Mouse (Mus musculus) neural tube, embryonic 11.5 days (tissue): Measurements from ENCODE around the gene Fam198a. TPM values are rescaled to one million over a fixed set of nuclear protein-coding genes. Genes with fewer than 3 reads are reported as not detected.
"Not testable (repeated sequence)": the region's sequence is repeated elsewhere in the genome, so short reads cannot be mapped to it uniquely, and the experiment has no call there.

Source experiments
- ATAC-seq: fragments of 200-750 bp; cut with Nextera tagmentation; 2 replicates; pipeline ENCODE4 v1.8.0; 2017; ENCODE audit warnings: moderate number of reproducible peaks, mild to moderate bottlenecking, moderate TSS enrichment, moderate library complexity; ENCODE audit not compliant: insufficient read depth, low FRiP score, low TSS enrichment
- DNase-seq: peaks from one replicate; pipeline ENCODE4 v3.0.0-alpha.2; 2015; ENCODE audit warnings: low spot score
- H3K27ac ChIP-seq: fragments of 300-500 bp; sonication (generic); 2 replicates; pipeline ENCODE4 v1.5.1; 2014; ENCODE audit warnings: low read depth, mild to moderate bottlenecking, low read length
- H3K27me3 ChIP-seq: fragments of 300-500 bp; sonication (generic); 2 replicates; pipeline ENCODE4 v1.6.1; 2014; ENCODE audit warnings: mild to moderate bottlenecking, low read length, mixed read lengths; ENCODE audit not compliant: control insufficient read depth, insufficient read depth
- H3K36me3 ChIP-seq: fragments of 300-500 bp; sonication (generic); 2 replicates; pipeline ENCODE4 v1.6.1; 2014; ENCODE audit warnings: mild to moderate bottlenecking, low read length, moderate library complexity, mixed read lengths; ENCODE audit not compliant: control insufficient read depth, insufficient read depth
- H3K4me1 ChIP-seq: fragments of 300-500 bp; sonication (generic); 2 replicates; pipeline ENCODE4 v1.6.1; 2014; ENCODE audit warnings: low read length, mixed read lengths; ENCODE audit not compliant: control insufficient read depth, insufficient read depth
- H3K4me2 ChIP-seq: fragments of 300-500 bp; sonication (generic); 2 replicates; pipeline ENCODE4 v1.6.1; 2014; ENCODE audit warnings: low read depth, mild to moderate bottlenecking, moderate library complexity
- H3K4me3 ChIP-seq: fragments of 300-500 bp; sonication (generic); 2 replicates; pipeline ENCODE4 v1.5.1; 2014; ENCODE audit warnings: low read depth, low read length
- H3K9ac ChIP-seq: fragments of 300-500 bp; sonication (generic); 2 replicates; pipeline ENCODE4 v1.6.1; 2014; ENCODE audit warnings: mild to moderate bottlenecking, low read length
- H3K9me3 ChIP-seq: fragments of 300-500 bp; sonication (generic); 2 replicates; pipeline ENCODE4 v1.6.1; 2016; ENCODE audit warnings: low read length; ENCODE audit not compliant: control insufficient read depth
- WGBS: fragments of 180-500 bp; shearing (Covaris S2); extraction: QIAGEN DNeasy Blood & Tissue Kit; methylation state at CpG from one replicate; pipeline ENCODE4 v1.1.7; 2014; 5-methylcytosine and 5-hydroxymethylcytosine counted together
- polyA plus RNA-seq: library from polyadenylated mRNA; unstranded; fragments of >200 nt; fragmentation: Nextera tagmentation; extraction: Ambion mirVana; gene quantifications from 2 replicates; pipeline ENCODE4 v1.2.1, GENCODE M21; 2014

Fam198a gene
- polyA plus RNA-seq, 1 experiment from 2014 or later, result 0.66 TPM

GRCm38 (mm10) chr9:122013629-122014028 lies 62.8 kb downstream of the Fam198a start:
- ATAC-seq (no peak), DNase-seq (no peak)
- no peaks in the 10 kb centered on the region for H3K9me3 ChIP-seq
- H3K9ac ChIP-seq, result no peak overlapping the region
- H3K4me3 ChIP-seq, result no peak overlapping the region
- no peaks in the 10 kb centered on the region for H3K4me1 ChIP-seq
- H3K36me3 ChIP-seq, result no peaks in the 10 kb centered on the region
- WGBS, result 84% methylated on average over 4 of the region's 4 CpGs
- H3K27ac ChIP-seq, result no peak overlapping the region
- no peaks in the 10 kb centered on the region for H3K27me3 ChIP-seq
- H3K4me2 ChIP-seq, result no peak overlapping the region

GRCm38 (mm10) chr9:122014241-122014667 lies 63.5 kb downstream of the Fam198a start:
- no peaks in the 10 kb centered on the region for H3K36me3 ChIP-seq
- no peaks in the 10 kb centered on the region for H3K4me1 ChIP-seq
- DNase-seq (peak; percentile 81), ATAC-seq (no peak; the same call in 1 of the 2 replicates)
- H3K9ac ChIP-seq, result no peak overlapping the region
- H3K27me3 ChIP-seq, result no peaks in the 10 kb centered on the region
- H3K4me2 ChIP-seq, result no peak overlapping the region
- no peaks in the 10 kb centered on the region for H3K9me3 ChIP-seq
- 16% methylated on average over 10 of the region's 10 CpGs for WGBS
- H3K4me3 ChIP-seq, result no peak overlapping the region
- no peak overlapping the region for H3K27ac ChIP-seq

- Histone ChIP-seq H3K9me3 (no peaks in the 10 kb centered on the region), H3K4me2 (no peak overlapping the region), H3K4me1 (no peaks in the 10 kb centered on the region), H3K27me3 (no peaks in the 10 kb centered on the region), H3K9ac (no peak overlapping the region), H3K36me3 (no peaks in the 10 kb centered on the region), H3K27ac (no peak overlapping the region), H3K4me3 (no peak overlapping the region)
- ATAC-seq (no peak), DNase-seq (no peak)
- 78% methylated on average over 5 of the region's 5 CpGs for WGBS
Measured at GRCm38 (mm10) chr9:122018079-122018478, 67.3 kb downstream of the Fam198a start.

- 27% methylated on average over 8 of the region's 8 CpGs for WGBS
- Histone ChIP-seq H3K9ac (no peak overlapping the region), H3K27me3 (no peaks in the 10 kb centered on the region), H3K4me2 (no peak overlapping the region), H3K4me3 (no peak overlapping the region), H3K36me3 (no peaks in the 10 kb centered on the region), H3K27ac (no peak overlapping the region), H3K4me1 (no peaks in the 10 kb centered on the region), H3K9me3 (no peaks in the 10 kb centered on the region)
- DNase-seq, result peak; percentile 33
- no peak for ATAC-seq
Measured at GRCm38 (mm10) chr9:122018782-122019395, 68.1 kb downstream of the Fam198a start.

GRCm38 (mm10) chr9:122020321-122020720 lies 69.5 kb downstream of the Fam198a start:
- no peaks in the 10 kb centered on the region for H3K9me3 ChIP-seq
- ATAC-seq, result no peak
- H3K36me3 ChIP-seq, result no peaks in the 10 kb centered on the region
- DNase-seq, result no peak
- 86% methylated on average over 4 of the region's 4 CpGs for WGBS
- no peaks in the 10 kb centered on the region for H3K27me3 ChIP-seq
- H3K9ac ChIP-seq, result no peak overlapping the region
- no peaks in the 10 kb centered on the region for H3K4me1 ChIP-seq
- no peak overlapping the region for H3K4me2 ChIP-seq
- H3K4me3 ChIP-seq, result no peak overlapping the region
- H3K27ac ChIP-seq, result no peak overlapping the region

GRCm38 (mm10) chr9:122021171-122021570 lies 70.4 kb downstream of the Fam198a start:
- H3K36me3 ChIP-seq, H3K4me1 ChIP-seq, H3K9me3 ChIP-seq, ATAC-seq, H3K4me2 ChIP-seq, H3K27me3 ChIP-seq, H3K4me3 ChIP-seq, DNase-seq, H3K27ac ChIP-seq, H3K9ac ChIP-seq: not testable (repeated sequence)
- WGBS, result 90% methylated on average over 4 of the region's 4 CpGs

- H3K9ac ChIP-seq, result no peak overlapping the region
- DNase-seq, result no peak
Measured at GRCm38 (mm10) chr9:122021581-122021980, 70.8 kb downstream of the Fam198a start.

GRCm38 (mm10) chr9:122022776-122023175 lies 72.0 kb downstream of the Fam198a start:
- Histone ChIP-seq H3K4me3 (no peak overlapping the region), H3K27ac (no peak overlapping the region), H3K4me2 (no peak overlapping the region), H3K9ac (no peak overlapping the region), H3K9me3 (no peaks in the 10 kb centered on the region), H3K36me3 (no peaks in the 10 kb centered on the region), H3K4me1 (peaks cover 6% of the 10 kb centered on the region; the same call in 1 of the 2 replicates), H3K27me3 (no peaks in the 10 kb centered on the region)
- DNase-seq (no peak), ATAC-seq (no peak)
- WGBS, result 71% methylated on average over 9 of the region's 9 CpGs

More at GRCm38 (mm10) chr9:122021581-122021980, 70.8 kb downstream of the Fam198a start:
- Histone ChIP-seq H3K36me3 (no peaks in the 10 kb centered on the region), H3K4me1 (0 out of 2 replicates have a peak, but pooled peaks cover 2% of the 10 kb centered on the region), H3K27me3 (no peaks in the 10 kb centered on the region), H3K9me3 (no peaks in the 10 kb centered on the region), H3K27ac (no peak overlapping the region), H3K4me3 (no peak overlapping the region), H3K4me2 (no peak overlapping the region)
- no peak for ATAC-seq
- 90% methylated on average over 5 of the region's 5 CpGs for WGBS

GRCm38 (mm10) chr9:122023873-122024272 lies 73.1 kb downstream of the Fam198a start:
- H3K27me3 ChIP-seq, result no peaks in the 10 kb centered on the region
- H3K27ac ChIP-seq, result no peak overlapping the region
- no peak overlapping the region for H3K4me2 ChIP-seq
- peaks cover 6% of the 10 kb centered on the region; the same call in 1 of the 2 replicates for H3K4me1 ChIP-seq
- ATAC-seq (no peak), DNase-seq (no peak)
- WGBS, result 86% methylated on average over 5 of the region's 5 CpGs
- no peaks in the 10 kb centered on the region for H3K36me3 ChIP-seq
- H3K4me3 ChIP-seq, result no peak overlapping the region
- H3K9ac ChIP-seq, result no peak overlapping the region
- H3K9me3 ChIP-seq, result no peaks in the 10 kb centered on the region
